Mouse (Mus musculus) lung, postnatal 0 days (tissue): ENCODE measurements at regions not wholly inside any gene's neighbourhood (a gene's known extent, or its start where the extent isn't known, plus 50 kb on each side); places are given as distances from the start of the nearest gene placed in this dataset.

Experiments
- ATAC-seq: fragments of 200-750 bp; cut with Nextera tagmentation; 2 replicates; pipeline ENCODE4 v1.8.0; 2017; ENCODE audit warnings: moderate library complexity
- DNase-seq: peaks from one replicate; pipeline ENCODE4 v3.0.0-alpha.2; 2016; ENCODE audit warnings: low spot score
- H3K27ac ChIP-seq: fragments of 300-500 bp; sonication (generic); 2 replicates; pipeline ENCODE4 v1.5.1; 2014; ENCODE audit warnings: antibody characterized with exemption, mild to moderate bottlenecking, low read length, mixed read lengths
- H3K27me3 ChIP-seq: fragments of 300-500 bp; sonication (generic); replicated peaks from 2 replicates; pipeline ENCODE4 v1.6.1; 2014; ENCODE audit warnings: low read length, mixed read lengths; ENCODE audit not compliant: insufficient read depth
- H3K36me3 ChIP-seq: fragments of 300-500 bp; sonication (generic); 2 replicates; pipeline ENCODE4 v1.6.1; 2014; ENCODE audit warnings: low read length, mixed read lengths; ENCODE audit not compliant: insufficient read depth
- H3K4me1 ChIP-seq: fragments of 300-500 bp; sonication (generic); 2 replicates; pipeline ENCODE4 v1.6.1; 2014; ENCODE audit warnings: antibody characterized with exemption, low read depth, low read length, mixed read lengths; ENCODE audit not compliant: insufficient read depth
- H3K4me2 ChIP-seq: fragments of 300-500 bp; sonication (generic); replicated peaks from 2 replicates; pipeline ENCODE4 v1.6.1; 2014; ENCODE audit warnings: low read depth, mild to moderate bottlenecking, low read length, moderate library complexity, mixed read lengths
- H3K4me3 ChIP-seq: fragments of 300-500 bp; sonication (generic); 2 replicates; pipeline ENCODE4 v1.5.1; 2014; ENCODE audit warnings: low read depth, low read length
- H3K9ac ChIP-seq: fragments of 300-500 bp; sonication (generic); replicated peaks from 2 replicates; pipeline ENCODE4 v1.6.1; 2014; ENCODE audit warnings: low read depth, mild to moderate bottlenecking
- H3K9me3 ChIP-seq: fragments of 300-500 bp; sonication (generic); 2 replicates; pipeline ENCODE4 v1.6.1; 2016; ENCODE audit warnings: low read length, mixed read lengths
- CTCF ChIP-seq: IDR thresholded peaks from 2 replicates; pipeline ENCODE4 v1.5.1; 2016; ENCODE audit warnings: antibody characterized with exemption, mild to moderate bottlenecking
- EP300 ChIP-seq: IDR thresholded peaks from 2 replicates; pipeline ENCODE4 v1.6.1; 2016; ENCODE audit warnings: antibody characterized with exemption, mild to moderate bottlenecking, control low read depth
- WGBS: fragments of 180-500 bp; shearing (Covaris S2); extraction: QIAGEN DNeasy Blood & Tissue Kit; methylation state at CpG from one replicate; pipeline ENCODE4 v1.1.7; 2014; 5-methylcytosine and 5-hydroxymethylcytosine counted together

- Histone ChIP-seq H3K27me3 (no peaks in the 10 kb centered on the region), H3K36me3 (no peaks in the 10 kb centered on the region), H3K4me1 (no peaks in the 10 kb centered on the region), H3K9me3 (no peaks in the 10 kb centered on the region), H3K9ac (no peak overlapping the region), H3K4me2 (no peak overlapping the region), H3K27ac (no peak overlapping the region), H3K4me3 (no peak overlapping the region)
- TF ChIP-seq EP300 (no peak), CTCF (no peak)
- DNase-seq (peak; percentile 5), ATAC-seq (no peak)
- WGBS: 72% methylated on average over 15 of the region's 15 CpGs
Measured at GRCm38 (mm10) chr6:6801563-6802259, 61.4 kb upstream of the Dlx6 start.
